Mouse (Mus musculus): ENCODE measurements around the gene Six2. TPM values are rescaled to one million over a fixed set of nuclear protein-coding genes. Genes with fewer than 3 reads are reported as not detected.

Six2 gene
- not detected for polyA plus RNA-seq (2015; fragmentation: Illumina TruSeq; extraction: RNeasy Lipid Tissue Mini Kit (QIAGEN cat#74804); ENCODE audit: insufficient read depth, low replicate concordance)

DNA sequence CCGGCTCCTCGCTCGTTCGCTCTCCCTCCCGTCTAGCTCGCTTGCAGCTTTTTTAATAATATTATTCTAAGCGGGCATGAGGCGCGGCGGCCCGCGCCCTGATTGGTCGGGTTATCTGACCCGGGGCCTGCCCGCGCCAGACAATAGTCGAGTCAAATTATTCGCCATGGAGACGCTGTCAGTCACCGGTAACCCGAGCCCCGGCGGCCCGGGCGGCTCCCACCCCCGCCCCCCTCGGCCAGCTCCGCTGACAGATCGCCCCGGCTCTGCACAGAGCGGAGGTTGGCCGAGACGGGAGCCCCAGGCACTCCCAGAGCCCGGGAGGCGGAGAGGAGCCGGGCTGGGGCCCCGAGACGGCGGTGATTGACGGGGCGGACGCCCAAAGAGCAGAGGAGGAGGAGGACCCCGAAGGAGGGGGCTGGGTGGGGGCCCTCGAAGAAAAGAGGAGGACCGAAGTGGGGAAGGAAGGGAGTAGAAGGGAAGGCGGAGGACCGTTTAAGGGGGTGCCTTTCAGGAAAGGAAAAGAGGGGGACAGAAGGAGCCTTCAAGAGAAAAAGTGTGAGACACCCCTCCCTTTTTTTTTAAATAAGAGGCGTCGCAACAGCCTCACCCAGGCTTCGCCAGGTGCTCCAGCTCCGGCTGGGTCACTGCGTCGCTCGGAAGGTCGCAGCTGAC, at the start of gene Six2:
Gene Six2 (minus strand): TSS at position 39 of the 675 bp plus-strand sequence.

Other genes starting within 250 kb of the Six2 start
- gene Six3, start 74.7 kb downstream of the Six2 start, polyA plus RNA-seq (2015; fragmentation: Illumina TruSeq; extraction: RNeasy Lipid Tissue Mini Kit (QIAGEN cat#74804); ENCODE audit: insufficient read depth, low replicate concordance), result 0.15 TPM